Mouse (Mus musculus) heart, adult 2 months (tissue): ENCODE data around the gene Irf3.

Experiments
- CTCF ChIP-seq: fragments of 200-600 bp; IDR thresholded peaks from 2 replicates; pipeline ENCODE4 v1.8.1; 2022; ENCODE audit warnings: antibody characterized with exemption, mild to moderate bottlenecking, moderate library complexity
- EP300 ChIP-seq: fragments of 200-500 bp; IDR thresholded peaks from 2 replicates; pipeline ENCODE4 v1.6.1; 2011; ENCODE audit warnings: low read depth, low read length, control low read depth; ENCODE audit not compliant: insufficient read depth
- POLR2A ChIP-seq: fragments of 200-500 bp; IDR thresholded peaks from 2 replicates; pipeline ENCODE4 v1.6.1; 2011; ENCODE audit warnings: mild to moderate bottlenecking, low read depth, low read length, control low read depth; ENCODE audit not compliant: insufficient read depth

DNA sequence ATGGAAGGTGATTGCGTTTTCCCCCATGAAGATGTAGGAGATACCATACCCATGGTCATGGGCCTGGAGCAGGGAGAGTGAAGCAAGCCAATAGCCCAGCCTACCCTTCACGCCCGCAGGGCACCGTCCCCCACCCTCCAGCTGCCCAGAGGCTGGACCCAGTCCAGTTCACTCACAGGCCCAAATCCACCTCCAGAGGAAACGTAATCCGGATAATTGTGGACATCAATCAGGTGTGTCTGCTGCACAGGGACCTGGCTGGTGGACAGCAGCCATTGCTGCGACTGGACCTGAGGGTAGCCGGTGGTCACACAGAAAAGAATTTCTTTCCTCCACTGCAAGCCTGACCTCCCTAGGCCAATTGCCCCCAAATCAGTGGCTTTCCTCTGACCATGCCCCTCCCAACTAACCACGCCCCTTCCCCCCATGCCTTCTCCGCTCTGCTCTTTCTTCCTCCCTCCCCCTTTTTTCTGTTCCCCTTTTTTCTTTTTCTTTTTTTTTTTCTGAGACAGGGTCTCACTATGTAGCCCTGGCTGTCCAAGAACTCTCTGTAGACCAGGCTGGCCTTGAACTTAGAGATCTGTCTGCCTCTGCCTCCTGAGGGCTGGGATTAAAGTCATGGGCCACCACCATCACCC is 37.5 kb upstream of the Irf3 start:
- TF ChIP-seq POLR2A (no peak), CTCF (no peak), EP300 (no peak)
